Mouse (Mus musculus): ENCODE results near the gene Gucd1. TPM values are rescaled to one million over a fixed set of nuclear protein-coding genes. Genes with fewer than 3 reads are reported as not detected.
"Not testable (repeated sequence)": the region's sequence is repeated elsewhere in the genome, so short reads cannot be mapped to it uniquely, and the experiment has no call there.

Gucd1 gene
- polyA plus RNA-seq, 1 experiment from 2014 or later = 18.2 TPM

GRCm38 (mm10) chr10:75475139-75475850, 42.5 kb downstream of the Gucd1 start:
- not testable (repeated sequence) for DNase-seq (ENCODE audit: low spot score)

GRCm38 (mm10) chr10:75474571-75474970, 43.2 kb downstream of the Gucd1 start:
- DNase-seq (ENCODE audit: low spot score) = no peak

GRCm38 (mm10) chr10:75473411-75473810, 44.4 kb downstream of the Gucd1 start:
- DNase-seq (ENCODE audit: low spot score) = no peak

GRCm38 (mm10) chr10:75465781-75466550, 51.8 kb downstream of the Gucd1 start:
- DNase-seq (ENCODE audit: low spot score) = no peak

GRCm38 (mm10) chr10:75462728-75463127, 55.0 kb downstream of the Gucd1 start:
- DNase-seq (ENCODE audit: low spot score) = no peak

GRCm38 (mm10) chr10:75458329-75458728, 59.4 kb downstream of the Gucd1 start:
- DNase-seq (ENCODE audit: low spot score) = no peak

GRCm38 (mm10) chr10:75457852-75458251, 59.9 kb downstream of the Gucd1 start:
- no peak for DNase-seq (ENCODE audit: low spot score)

GRCm38 (mm10) chr10:75456061-75456831, 61.5 kb downstream of the Gucd1 start:
- not testable (repeated sequence) for DNase-seq (ENCODE audit: low spot score)

GRCm38 (mm10) chr10:75451036-75451786, 66.6 kb downstream of the Gucd1 start:
- DNase-seq (ENCODE audit: low spot score) = no peak

GRCm38 (mm10) chr10:75450331-75450730, 67.4 kb downstream of the Gucd1 start:
- no peak for DNase-seq (ENCODE audit: low spot score)

- no peak for DNase-seq (ENCODE audit: low spot score)
Observed at GRCm38 (mm10) chr10:75448806-75449420, 68.9 kb downstream of the Gucd1 start.

GRCm38 (mm10) chr10:75447489-75447888, 70.3 kb downstream of the Gucd1 start:
- no peak for DNase-seq (ENCODE audit: low spot score)

GRCm38 (mm10) chr10:75446501-75447083, 71.2 kb downstream of the Gucd1 start:
- DNase-seq (ENCODE audit: low spot score) = no peak

GRCm38 (mm10) chr10:75445030-75445429, 72.7 kb downstream of the Gucd1 start:
- no peak for DNase-seq (ENCODE audit: low spot score)

GRCm38 (mm10) chr10:75444111-75444826, 73.5 kb downstream of the Gucd1 start:
- no peak for DNase-seq (ENCODE audit: low spot score)

GRCm38 (mm10) chr10:75443017-75443416, 74.8 kb downstream of the Gucd1 start:
- no peak for DNase-seq (ENCODE audit: low spot score)

- no peak for DNase-seq (ENCODE audit: low spot score)
Observed at GRCm38 (mm10) chr10:75441800-75442199, 76.0 kb downstream of the Gucd1 start.

GRCm38 (mm10) chr10:75440756-75441155, 77.0 kb downstream of the Gucd1 start:
- DNase-seq (ENCODE audit: low spot score) = no peak

GRCm38 (mm10) chr10:75439211-75439811, 78.5 kb downstream of the Gucd1 start:
- DNase-seq (ENCODE audit: low spot score) = peak; percentile 37
